Mouse (Mus musculus) thymus, adult 2 months (tissue): ENCODE measurements around the gene Galnt15. TPM values are rescaled to one million over a fixed set of nuclear protein-coding genes. Genes with fewer than 3 reads are reported as not detected.

Experiments
- DNase-seq: peaks from one replicate; pipeline ENCODE4 v3.0.0; 2021
- H3K27ac ChIP-seq: fragments of 200-500 bp; 2 replicates; pipeline ENCODE4 v1.5.1; 2012; ENCODE audit warnings: low read length, control low read depth; ENCODE audit not compliant: control insufficient read depth, insufficient read depth
- H3K27me3 ChIP-seq: fragments of 200-500 bp; 2 replicates; pipeline ENCODE4 v1.6.1; 2012; ENCODE audit warnings: mild to moderate bottlenecking, low read length, moderate library complexity, mixed read lengths; ENCODE audit not compliant: control insufficient read depth, insufficient read depth
- H3K36me3 ChIP-seq: fragments of 200-500 bp; 2 replicates; pipeline ENCODE4 v1.6.1; 2012; ENCODE audit warnings: mild to moderate bottlenecking, low read length, moderate library complexity; ENCODE audit not compliant: control insufficient read depth, insufficient read depth
- H3K4me1 ChIP-seq: fragments of 200-500 bp; replicated peaks from 2 replicates; pipeline ENCODE4 v1.6.1; 2012; ENCODE audit warnings: low read length; ENCODE audit not compliant: control insufficient read depth, insufficient read depth
- H3K4me3 ChIP-seq: fragments of 200-500 bp; 2 replicates; pipeline ENCODE4 v1.5.1; 2012; ENCODE audit warnings: mild to moderate bottlenecking, low read length, control low read depth, moderate library complexity; ENCODE audit not compliant: control insufficient read depth, insufficient read depth
- CTCF ChIP-seq: fragments of 200-500 bp; IDR thresholded peaks from 2 replicates; pipeline ENCODE4 v1.5.1; 2012; ENCODE audit warnings: mild to moderate bottlenecking, control low read depth, low read length, moderate library complexity, borderline replicate concordance; ENCODE audit not compliant: control insufficient read depth, poor library complexity, insufficient read depth; ENCODE audit errors: extremely low read depth
- POLR2A ChIP-seq: fragments of 200-500 bp; IDR thresholded peaks from 2 replicates; pipeline ENCODE4 v1.6.1; 2012; ENCODE audit warnings: mild to moderate bottlenecking, low read length, control low read depth, moderate library complexity; ENCODE audit not compliant: control insufficient read depth, poor library complexity, insufficient read depth; ENCODE audit errors: extremely low read depth
- WGBS: fragments of 180-500 bp; shearing (Covaris S2); methylation state at CpG from one replicate; pipeline ENCODE4 v1.1.7; 2018; 5-methylcytosine and 5-hydroxymethylcytosine counted together
- polyA plus RNA-seq: library from polyadenylated mRNA; depleted of rRNA; stranded (reverse); fragments of >200 nt; gene quantifications from 2 replicates; pipeline ENCODE4 v1.2.3, GENCODE M21; 2012

The Galnt15 gene
- polyA plus RNA-seq, 1 experiment = 2.4 TPM

- no peak for DNase-seq
- Histone ChIP-seq H3K27ac (no peak overlapping the region), H3K4me3 (no peak overlapping the region), H3K27me3 (no peaks in the 10 kb centered on the region), H3K4me1 (no peaks in the 10 kb centered on the region), H3K36me3 (no peaks in the 10 kb centered on the region)
- no peak for TF ChIP-seq CTCF
- TF ChIP-seq POLR2A = no peak
- 92% methylated on average over 4 of the region's 4 CpGs for WGBS
These were observed 21.0 kb upstream of the Galnt15 start for GRCm38 (mm10) chr14:32007654-32008335.

- Histone ChIP-seq H3K27me3 (no peaks in the 10 kb centered on the region), H3K4me1 (no peaks in the 10 kb centered on the region), H3K4me3 (no peak overlapping the region), H3K27ac (no peak overlapping the region), H3K36me3 (no peaks in the 10 kb centered on the region)
- no peak for TF ChIP-seq CTCF
- TF ChIP-seq POLR2A = no peak
- WGBS = 94% methylated on average over 2 of the region's 2 CpGs
- DNase-seq = no peak
These were observed 19.1 kb upstream of the Galnt15 start for GRCm38 (mm10) chr14:32009715-32010114.

- H3K4me3 ChIP-seq = no peak overlapping the region
- no peaks in the 10 kb centered on the region for H3K27me3 ChIP-seq
- no peak overlapping the region for H3K27ac ChIP-seq
- no peak for TF ChIP-seq POLR2A
- no peak for TF ChIP-seq CTCF
- WGBS = 28% methylated on average over 6 of the region's 6 CpGs
- DNase-seq = no peak
- no peaks in the 10 kb centered on the region for H3K36me3 ChIP-seq
- no peaks in the 10 kb centered on the region for H3K4me1 ChIP-seq
These were observed 17.1 kb upstream of the Galnt15 start for GRCm38 (mm10) chr14:32011547-32012304.

- Histone ChIP-seq H3K4me3 (no peak overlapping the region), H3K27ac (no peak overlapping the region), H3K4me1 (no peaks in the 10 kb centered on the region), H3K36me3 (no peaks in the 10 kb centered on the region), H3K27me3 (no peaks in the 10 kb centered on the region)
- DNase-seq = no peak
- TF ChIP-seq POLR2A = no peak
- no peak for TF ChIP-seq CTCF
- 93% methylated on average over 7 of the region's 7 CpGs for WGBS
These were observed 13.5 kb upstream of the Galnt15 start for GRCm38 (mm10) chr14:32015131-32015770.

- 88% methylated on average over 3 of the region's 3 CpGs for WGBS
- H3K4me3 ChIP-seq = no peak overlapping the region
- H3K27me3 ChIP-seq = no peaks in the 10 kb centered on the region
- DNase-seq = no peak
- no peaks in the 10 kb centered on the region for H3K4me1 ChIP-seq
- no peaks in the 10 kb centered on the region for H3K36me3 ChIP-seq
- no peak overlapping the region for H3K27ac ChIP-seq
- no peak for TF ChIP-seq POLR2A
- TF ChIP-seq CTCF = no peak
These were observed 12.3 kb upstream of the Galnt15 start for GRCm38 (mm10) chr14:32016466-32016865.

- Histone ChIP-seq H3K36me3 (no peaks in the 10 kb centered on the region), H3K4me3 (no peak overlapping the region), H3K4me1 (no peaks in the 10 kb centered on the region), H3K27me3 (no peaks in the 10 kb centered on the region), H3K27ac (no peak overlapping the region)
- 59% methylated on average over 7 of the region's 7 CpGs for whole genome bisulfite sequencing
- DNase-seq = no peak
- TF ChIP-seq CTCF (no peak), POLR2A (no peak)
These were observed 11.9 kb upstream of the Galnt15 start for GRCm38 (mm10) chr14:32016921-32017320.

GRCm38 (mm10) chr14:32017448-32017847 is 11.3 kb upstream of the Galnt15 start:
- WGBS = 96% methylated on average over 2 of the region's 2 CpGs
- H3K36me3 ChIP-seq = no peaks in the 10 kb centered on the region
- H3K27me3 ChIP-seq = no peaks in the 10 kb centered on the region
- no peak overlapping the region for H3K4me3 ChIP-seq
- no peak for TF ChIP-seq CTCF
- no peak for TF ChIP-seq POLR2A
- no peaks in the 10 kb centered on the region for H3K4me1 ChIP-seq
- DNase-seq = no peak
- H3K27ac ChIP-seq = no peak overlapping the region
